Mouse (Mus musculus) erythroblast, adult 5-6 weeks (primary cell): ENCODE results near the gene Neurl1b. TPM values are rescaled to one million over a fixed set of nuclear protein-coding genes. Genes with fewer than 3 reads are reported as not detected.

Source experiments
- ATAC-seq: replicated peaks from 2 replicates; pipeline ENCODE4 v1.8.0; 2016; ENCODE audit warnings: moderate number of reproducible peaks, mild to moderate bottlenecking, moderate TSS enrichment, inconsistent platforms; ENCODE audit not compliant: poor library complexity, low FRiP score, severe bottlenecking
- total RNA-seq, 2 experiments: library from RNA; stranded (forward) in 1 of 2; stranded (reverse) in 1 of 2; fragments of 150-400 nt in 1 of 2; fragments of 200-764, 138-1000 nt in 1 of 2; gene quantifications; 2 replicates each; pipeline versions ENCODE4 v1.2.3 to v1.2.4; 2015 to 2017; ENCODE audit warnings: low replicate concordance in 2 of 2

Gene Neurl1b
- total RNA-seq, 2 experiments from 2014 or later: 0.77 to 1.7 TPM

DNA sequence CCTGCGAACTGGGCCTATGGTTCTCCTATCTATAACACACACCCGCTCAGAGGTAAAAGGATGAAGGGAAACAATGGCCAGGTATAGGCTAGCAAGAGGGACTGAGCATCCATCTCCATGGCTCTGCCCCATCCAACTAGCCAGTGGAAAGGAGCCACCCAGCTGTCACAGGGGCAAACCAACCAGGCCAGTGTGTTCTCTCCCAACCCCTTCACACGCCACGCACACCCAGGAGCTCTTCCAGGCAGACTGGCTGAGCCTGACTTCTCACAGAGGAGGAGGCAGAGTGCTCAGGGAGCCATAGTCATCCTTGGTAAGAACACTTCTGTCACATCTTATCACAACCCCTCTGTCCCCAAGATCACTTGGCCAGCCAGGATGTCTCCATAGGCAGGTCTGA lies 73.3 kb downstream of the Neurl1b start:
- ATAC-seq: no peak

DNA sequence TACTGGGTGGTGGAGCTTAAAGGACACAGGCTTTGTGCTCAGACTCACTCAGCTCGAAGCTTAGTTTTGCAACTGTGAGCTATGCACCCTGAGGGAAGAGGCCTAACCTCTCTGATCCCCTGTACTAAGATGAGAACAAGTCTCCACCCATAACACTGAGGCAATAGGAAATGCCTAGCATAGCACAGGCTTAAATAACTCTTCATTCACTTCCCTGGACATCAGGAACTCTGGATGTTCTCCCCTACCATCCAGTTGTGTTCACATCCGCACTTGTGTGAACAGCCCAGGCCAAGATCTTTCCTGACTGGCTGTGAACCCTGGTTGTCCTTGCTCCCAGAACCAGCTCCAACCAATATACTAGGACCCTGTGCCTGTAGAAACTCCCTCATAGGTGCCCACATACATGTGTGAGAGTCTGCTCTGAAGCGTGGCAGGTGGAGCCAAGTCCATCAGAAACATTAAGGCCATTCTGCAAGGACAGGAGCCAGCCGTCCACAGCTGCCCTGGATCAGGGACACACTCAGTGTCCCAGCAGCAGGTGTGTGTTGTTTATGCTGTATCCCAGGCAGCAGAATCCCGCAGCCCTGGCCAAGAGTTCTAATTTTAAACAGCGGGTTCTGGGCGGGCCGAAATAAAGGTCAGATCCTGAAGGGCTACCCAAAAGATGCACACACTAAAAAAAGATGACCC lies 74.2 kb downstream of the Neurl1b start:
- ATAC-seq: no peak

DNA sequence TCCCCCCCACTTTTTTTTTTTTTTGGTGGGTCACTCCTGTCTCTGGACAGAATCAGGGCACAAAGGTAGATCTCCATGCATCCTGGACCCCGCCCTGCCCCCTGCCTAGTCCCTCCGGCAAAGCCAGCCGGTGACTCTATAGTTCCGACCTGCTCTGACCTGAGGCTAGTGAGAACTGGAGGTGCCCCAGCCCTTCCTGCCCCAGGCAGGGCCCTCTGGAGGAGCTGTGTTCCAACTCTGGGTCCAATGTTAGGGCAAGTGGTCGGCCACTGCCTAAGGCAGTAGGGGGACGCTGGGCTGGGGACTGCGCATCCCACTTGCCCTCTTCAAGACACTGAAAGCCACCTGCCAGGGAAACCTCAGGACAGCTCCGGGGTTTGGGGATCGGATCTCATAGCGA lies 75.4 kb downstream of the Neurl1b start:
- ATAC-seq: no peak

DNA sequence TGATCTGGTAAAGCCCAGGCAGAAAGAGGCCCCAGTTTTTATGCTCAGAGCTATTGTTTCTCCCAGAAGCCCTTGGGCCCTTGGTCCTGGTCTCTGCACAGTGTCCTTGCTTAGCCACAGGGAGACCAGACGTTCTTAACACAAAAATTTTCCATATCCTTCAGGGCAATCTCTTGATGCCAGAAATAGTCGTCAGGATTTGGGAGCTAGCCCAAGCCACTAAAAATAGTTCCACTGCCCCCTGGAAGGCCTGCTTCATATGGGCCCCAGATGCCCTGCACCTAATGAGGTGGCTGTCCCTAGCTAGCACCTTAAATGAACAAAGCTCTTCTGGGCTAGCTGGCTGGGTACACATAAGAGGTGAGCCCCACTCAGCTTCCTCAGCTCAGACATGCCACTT lies 76.3 kb downstream of the Neurl1b start:
- no peak for ATAC-seq

DNA sequence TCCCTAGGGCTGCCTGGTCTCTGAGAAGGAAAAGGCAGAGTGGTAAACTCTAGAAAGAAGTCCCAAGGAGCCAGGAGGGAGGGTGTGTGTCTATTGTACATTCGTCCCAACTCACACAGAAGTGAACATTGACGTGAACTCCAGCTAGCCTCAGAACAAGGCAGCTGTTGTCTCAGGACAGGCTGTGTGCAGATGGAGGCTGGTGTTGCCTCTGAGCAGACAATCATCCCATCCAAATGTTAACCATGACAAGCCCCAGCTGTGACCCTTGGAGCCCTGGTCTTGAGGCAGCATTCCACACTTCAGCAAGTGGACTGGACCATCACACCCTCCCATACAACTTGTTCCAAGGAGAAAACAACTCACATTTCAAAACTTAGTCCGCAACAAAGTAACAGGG lies 77.6 kb downstream of the Neurl1b start:
- ATAC-seq: no peak

DNA sequence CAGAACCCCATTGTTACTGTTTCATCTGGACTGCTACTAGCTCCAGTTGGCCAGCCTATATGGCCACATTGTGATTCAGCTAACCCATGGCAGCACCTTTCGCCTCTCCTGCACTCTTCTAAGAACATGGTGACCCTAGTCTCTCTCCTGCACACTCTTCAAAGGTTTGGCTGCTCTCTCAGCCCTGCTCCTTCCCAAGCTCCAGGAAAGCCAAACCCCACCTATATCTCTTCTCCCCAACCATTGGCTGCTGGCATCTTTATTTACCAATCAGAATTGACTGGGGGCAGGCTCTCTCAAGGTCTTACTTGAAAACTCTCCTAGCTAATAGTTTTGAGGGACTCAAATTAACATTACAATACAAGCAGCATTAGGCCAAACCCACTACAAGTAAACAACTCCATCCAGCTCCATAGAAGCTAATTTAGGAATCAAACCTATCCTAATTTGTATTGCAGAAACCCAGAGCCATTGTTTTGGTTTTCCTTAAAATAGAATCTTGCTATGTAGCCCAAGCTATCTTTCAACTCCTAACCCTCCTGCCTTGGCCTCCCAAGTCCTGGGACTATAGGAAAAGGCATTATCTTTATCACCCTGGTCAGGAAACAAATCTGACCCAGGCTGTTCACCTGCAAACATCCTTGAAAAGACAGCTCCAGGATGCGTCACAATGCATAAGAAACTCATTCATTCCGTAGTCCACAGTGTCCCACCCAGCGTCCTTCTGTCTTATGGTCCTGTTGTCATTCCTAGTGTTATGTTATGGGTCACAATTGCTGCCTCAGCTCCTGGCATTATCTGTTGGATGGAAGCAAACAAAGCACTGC lies 80.2 kb downstream of the Neurl1b start:
- ATAC-seq: no peak

Other genes with a start within 250 kb of the Neurl1b start
- gene Pdia2, start 215.7 kb upstream of the Neurl1b start, total RNA-seq (2015; ENCODE audit: low replicate concordance): 6.5 TPM in 1 of 2 replicates, not detected in the other
- 0.56 and 5.1 TPM in 2 replicates for gene Pdia2, start 215.7 kb upstream of the Neurl1b start, total RNA-seq (2017; ENCODE audit: low replicate concordance)
- gene Rgs11, start 211.9 kb upstream of the Neurl1b start, total RNA-seq (2015; ENCODE audit: low replicate concordance): not detected in 2 replicates
- gene Rgs11, start 211.9 kb upstream of the Neurl1b start, total RNA-seq (2017; ENCODE audit: low replicate concordance): 1.7 TPM in 1 of 2 replicates, not detected in the other
- not detected in 2 replicates for gene Arhgdig, start 207.0 kb upstream of the Neurl1b start, total RNA-seq (2015; ENCODE audit: low replicate concordance)
- not detected in 2 replicates for gene Arhgdig, start 207.0 kb upstream of the Neurl1b start, total RNA-seq (2017; ENCODE audit: low replicate concordance)
- 2.3 and 4.2 TPM in 2 replicates for gene Fam234a, start 170.6 kb upstream of the Neurl1b start, total RNA-seq (2015; ENCODE audit: low replicate concordance)
- 2.4 and 4.8 TPM in 2 replicates for gene Fam234a, start 170.6 kb upstream of the Neurl1b start, total RNA-seq (2017; ENCODE audit: low replicate concordance)
- gene Luc7l, start 161.9 kb upstream of the Neurl1b start, total RNA-seq (2015; ENCODE audit: low replicate concordance): 11.7 and 16.3 TPM in 2 replicates
- 18.1 and 27.2 TPM in 2 replicates for gene Luc7l, start 161.9 kb upstream of the Neurl1b start, total RNA-seq (2017; ENCODE audit: low replicate concordance)
- gene Ergic1, start 146.7 kb downstream of the Neurl1b start, total RNA-seq (2015; ENCODE audit: low replicate concordance): 23.4 and 26.1 TPM in 2 replicates
- gene Ergic1, start 146.7 kb downstream of the Neurl1b start, total RNA-seq (2017; ENCODE audit: low replicate concordance): 2.1 and 10.3 TPM in 2 replicates
- 54.8 and 66.0 TPM in 2 replicates for gene Dusp1, start 147.3 kb downstream of the Neurl1b start, total RNA-seq (2015; ENCODE audit: low replicate concordance)
- gene Dusp1, start 147.3 kb downstream of the Neurl1b start, total RNA-seq (2017; ENCODE audit: low replicate concordance): 9.5 and 13.1 TPM in 2 replicates
- gene Atp6v0e, start 248.4 kb downstream of the Neurl1b start, total RNA-seq (2015; ENCODE audit: low replicate concordance): 119 and 130 TPM in 2 replicates
- 100 and 176 TPM in 2 replicates for gene Atp6v0e, start 248.4 kb downstream of the Neurl1b start, total RNA-seq (2017; ENCODE audit: low replicate concordance)